Mouse (Mus musculus): ENCODE measurements around the gene Pcgf2.

DNA sequence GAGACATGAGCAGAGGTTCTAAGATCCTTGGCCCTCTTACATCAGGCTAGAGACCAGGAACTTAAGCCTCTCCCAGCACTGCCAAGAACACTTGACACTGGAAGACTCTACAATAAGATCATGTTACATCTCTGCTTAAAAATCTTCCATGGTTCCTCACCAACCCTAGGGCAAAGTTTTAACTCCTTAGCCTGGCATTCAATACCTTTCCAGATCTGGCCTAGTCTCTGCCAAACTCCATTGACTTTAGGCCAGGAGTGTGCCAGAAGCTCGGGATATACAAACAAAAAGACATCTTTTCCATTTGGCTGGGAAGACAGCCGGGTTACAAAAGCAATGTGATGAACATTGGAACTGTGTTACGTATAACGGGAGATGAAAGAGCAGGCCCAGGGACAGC lies 37.3 kb upstream of the Pcgf2 start:
- TF ChIP-seq EP300 (IDR thresholded peaks at IDR 0.05; ENCODE audit: insufficient read depth, low read depth, low read length) = no peak
- TF ChIP-seq CTCF (IDR thresholded peaks at IDR 0.05; ENCODE audit: low read depth, low read length) = no peak

Data from ES-Bruce4 (cell line).